ENCODE assay signal across 9 mouse cellular contexts in the genomic region with DNA sequence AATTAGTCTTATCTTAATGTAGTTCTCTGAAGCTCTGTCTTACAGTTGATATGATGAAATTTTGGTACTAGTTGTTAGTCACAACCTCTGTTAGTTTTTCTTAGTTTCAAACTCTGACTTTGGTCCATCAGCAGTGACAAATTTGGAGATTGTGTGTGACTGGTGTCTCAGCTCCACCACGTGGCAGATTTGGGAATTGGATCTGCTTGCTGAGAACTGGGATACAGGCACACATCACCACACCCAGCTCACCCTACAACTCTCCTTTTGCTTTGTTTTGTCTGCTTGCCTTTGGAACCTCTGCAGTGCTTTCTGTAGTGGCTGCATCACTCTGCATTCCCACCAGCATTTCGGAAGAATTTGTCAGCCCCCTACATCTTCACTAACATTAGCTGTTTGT. TPM values are rescaled to one million over a fixed set of nuclear protein-coding genes. Genes with fewer than 3 reads are reported as not detected.
A peak's percentile ranks its signal among the peaks of the same experiment; 100 is the strongest.
DNase-seq lines count a peak whose midpoint lies in the region; ATAC-seq and TF ChIP-seq lines count a peak whose summit lies in the region.
"Had no signal": no experiment of that assay in that cellular context is flagged by ENCODE, and none has a peak within 500 bp of the region (broad histone marks: within the 10 kb centered on the region; RNA-seq: fewer than 3 reads in every experiment).

No protein-coding gene starts in this region.

- H3K27me3 ChIP-seq in midbrain, embryonic 10.5 days (ENCODE audit: low read depth, poor library complexity, severe bottlenecking), result no peaks in the 10 kb centered on the region
- no peaks in the 10 kb centered on the region for H3K27me3 ChIP-seq in midbrain, embryonic 15.5 days (replicated peaks)
- H3K27me3 ChIP-seq in liver, embryonic 11.5 days (replicated peaks; ENCODE audit: control insufficient read depth, insufficient read depth, low read length), result no peaks in the 10 kb centered on the region
- H3K27me3 ChIP-seq: embryonic facial prominence, embryonic 15.5 days had no signal

- H3K4me2 ChIP-seq in midbrain, embryonic 15.5 days, result no peak overlapping the region
- no peak overlapping the region for H3K4me2 ChIP-seq in liver, embryonic 11.5 days
- H3K4me2 ChIP-seq: embryonic facial prominence, embryonic 15.5 days had no signal

- no peaks in the 10 kb centered on the region for H3K9me3 ChIP-seq in midbrain, embryonic 10.5 days (replicated peaks)
- H3K9me3 ChIP-seq in midbrain, embryonic 15.5 days, result no peaks in the 10 kb centered on the region
- no peaks in the 10 kb centered on the region for H3K9me3 ChIP-seq in liver, embryonic 11.5 days (ENCODE audit: control insufficient read depth, low read length)
- H3K9me3 ChIP-seq: embryonic facial prominence, embryonic 15.5 days had no signal

- WGBS in midbrain, embryonic 10.5 days, result 14% methylated on average over 2 of the region's 2 CpGs
- 17% methylated on average over 2 of the region's 2 CpGs for WGBS in midbrain, embryonic 15.5 days
- WGBS in liver, embryonic 11.5 days, result 13% methylated on average over 2 of the region's 2 CpGs

- H3K4me3 ChIP-seq in midbrain, embryonic 10.5 days, result no peak overlapping the region
- no peak overlapping the region for H3K4me3 ChIP-seq in midbrain, embryonic 15.5 days
- H3K4me3 ChIP-seq in bone marrow macrophage, adult 2 months (ENCODE audit: insufficient read depth, low read length), result no peak overlapping the region
- H3K4me3 ChIP-seq in liver, embryonic 11.5 days (ENCODE audit: low read depth, low read length), result no peak overlapping the region
- H3K4me3 ChIP-seq: embryonic facial prominence, embryonic 15.5 days had no signal

- H3K9ac ChIP-seq in midbrain, embryonic 15.5 days, result no peak overlapping the region
- H3K9ac ChIP-seq in liver, embryonic 11.5 days (ENCODE audit: low read depth, low read length), result no peak overlapping the region
- H3K9ac ChIP-seq: embryonic facial prominence, embryonic 15.5 days had no signal

- TF ChIP-seq CTCF in bone marrow macrophage, adult 2 months (IDR thresholded peaks at IDR 0.05; ENCODE audit: low read depth, low read length), result peak; percentile 39; the same call in 1 of the 2 replicates

- H3K4me1 ChIP-seq in midbrain, embryonic 10.5 days, result no peaks in the 10 kb centered on the region
- no peaks in the 10 kb centered on the region for H3K4me1 ChIP-seq in midbrain, embryonic 15.5 days
- no peaks in the 10 kb centered on the region for H3K4me1 ChIP-seq in bone marrow macrophage, adult 2 months (ENCODE audit: control insufficient read depth, insufficient read depth, low read length)
- no peaks in the 10 kb centered on the region for H3K4me1 ChIP-seq in liver, embryonic 11.5 days (replicated peaks; ENCODE audit: control insufficient read depth, insufficient read depth, low read length)
- H3K4me1 ChIP-seq: embryonic facial prominence, embryonic 15.5 days had no signal

- TF ChIP-seq POLR2A in bone marrow macrophage, adult 2 months (IDR thresholded peaks at IDR 0.05; ENCODE audit: borderline replicate concordance, low read depth, low read length), result no peak

- H3K36me3 ChIP-seq in midbrain, embryonic 10.5 days, result no peaks in the 10 kb centered on the region
- no peaks in the 10 kb centered on the region for H3K36me3 ChIP-seq in midbrain, embryonic 15.5 days (replicated peaks)
- no peaks in the 10 kb centered on the region for H3K36me3 ChIP-seq in liver, embryonic 11.5 days (ENCODE audit: control insufficient read depth, insufficient read depth, low read length)
- H3K36me3 ChIP-seq: embryonic facial prominence, embryonic 15.5 days had no signal

- DNase-seq in midbrain, embryonic 10.5 days (ENCODE audit: low spot score), result peak; percentile 53
- DNase-seq in forelimb bud, embryonic 11.5 days (ENCODE audit: low read depth, low spot score), result peak; percentile 51
- DNase-seq in kidney, adult 9 months, result peak; percentile 83
- peak; percentile 41 for DNase-seq in liver, embryonic 11.5 days (ENCODE audit: low spot score)
- DNase-seq in retina, postnatal 1 day, result peak; percentile 69
- peak; percentile 34 for DNase-seq in urinary bladder, adult 2 months (ENCODE audit: low spot score)

- ATAC-seq in midbrain, embryonic 15.5 days (replicated peaks), result no peak
- ATAC-seq in liver, embryonic 11.5 days (replicated peaks; ENCODE audit: low FRiP score), result no peak

- no peak overlapping the region for H3K27ac ChIP-seq in midbrain, embryonic 10.5 days (replicated peaks)
- no peak overlapping the region for H3K27ac ChIP-seq in midbrain, embryonic 15.5 days
- no peak overlapping the region for H3K27ac ChIP-seq in bone marrow macrophage, adult 2 months (ENCODE audit: insufficient read depth, low read depth, low read length)
- no peak overlapping the region for H3K27ac ChIP-seq in liver, embryonic 11.5 days (ENCODE audit: low read depth, low read length)
- H3K27ac ChIP-seq: embryonic facial prominence, embryonic 15.5 days had no signal

RNA-seq across cellular contexts. Expression of a gene that starts 5.0 kb away (rescaled TPM):
- 36.2 and 43.6 TPM in 2 replicates for polyA plus RNA-seq in midbrain, embryonic 10.5 days (2016; fragmentation: Nextera tagmentation; extraction: Ambion mirVana)
- 60.8 and 61.7 TPM in 2 replicates for polyA plus RNA-seq in midbrain, embryonic 15.5 days (2015; fragmentation: Nextera tagmentation; extraction: Ambion mirVana)
- polyA plus RNA-seq in bone marrow macrophage, adult 2 months (2012; ENCODE audit: insufficient read depth, insufficient read length, missing spikeins), result 14.3 and 18.4 TPM in 2 replicates
- 30.8 and 32.1 TPM in 2 replicates for polyA plus RNA-seq in liver, embryonic 11.5 days (2014; fragmentation: Nextera tagmentation; extraction: Ambion mirVana)
- 46.1 and 53.9 TPM in 2 replicates for polyA plus RNA-seq in urinary bladder, adult 2 months (2012; rRNA removed)

RNA-seq across cellular contexts. Expression of a gene that starts 10.1 kb away (rescaled TPM):
- polyA plus RNA-seq in midbrain, embryonic 10.5 days (2016; fragmentation: Nextera tagmentation; extraction: Ambion mirVana), result 9.4 and 12.8 TPM in 2 replicates
- polyA plus RNA-seq in midbrain, embryonic 15.5 days (2015; fragmentation: Nextera tagmentation; extraction: Ambion mirVana), result 23.7 and 26.7 TPM in 2 replicates
- 15.5 and 19.5 TPM in 2 replicates for polyA plus RNA-seq in bone marrow macrophage, adult 2 months (2012; ENCODE audit: insufficient read depth, insufficient read length, missing spikeins)
- 12.0 and 12.3 TPM in 2 replicates for polyA plus RNA-seq in liver, embryonic 11.5 days (2014; fragmentation: Nextera tagmentation; extraction: Ambion mirVana)
- polyA plus RNA-seq in urinary bladder, adult 2 months (2012; rRNA removed), result 34.0 and 44.0 TPM in 2 replicates
